Mouse (Mus musculus) MEL (cell line): Measurements from ENCODE around the gene Actn1. TPM values are rescaled to one million over a fixed set of nuclear protein-coding genes. Genes with fewer than 3 reads are reported as not detected.

ENCODE experiments used
- DNase-seq: peaks from one replicate; pipeline ENCODE4 v3.0.0; 2011; ENCODE audit warnings: low read depth, low spot score
- H3K27ac ChIP-seq: 2 replicates; pipeline ENCODE4 v1.5.1; 2012; ENCODE audit warnings: low read depth, mild to moderate bottlenecking, control low read depth, low read length, moderate library complexity; ENCODE audit not compliant: control insufficient read depth
- H3K27me3 ChIP-seq, 2 experiments: fragments of 150-350 bp in 1 of 2; sonication (generic) in 1 of 2; 2 replicates each; pipeline ENCODE4 v1.6.1; 2012; ENCODE audit warnings: low read length in 2 of 2, mild to moderate bottlenecking in 2 of 2, improper control_type of control experiment in 1 of 2, moderate library complexity in 1 of 2; ENCODE audit not compliant: insufficient read depth in 2 of 2, control insufficient read depth in 1 of 2
- H3K36me3 ChIP-seq, 2 experiments: 2 replicates each; pipeline ENCODE4 v1.6.1; 2012 to 2014; ENCODE audit warnings: low read length in 2 of 2, improper control_type of control experiment in 1 of 2, inconsistent platforms in 1 of 2, mild to moderate bottlenecking in 1 of 2; ENCODE audit not compliant: insufficient read depth in 2 of 2, control insufficient read depth in 1 of 2
- H3K4me1 ChIP-seq, 2 experiments: fragments of 150-350 bp in 1 of 2; sonication (generic) in 1 of 2; 2 replicates each; pipeline ENCODE4 v1.6.1; 2012; ENCODE audit warnings: low read length in 2 of 2, improper control_type of control experiment in 1 of 2, mild to moderate bottlenecking in 1 of 2; ENCODE audit not compliant: insufficient read depth in 2 of 2, control insufficient read depth in 1 of 2
- H3K4me3 ChIP-seq, 2 experiments: fragments of 150-350 bp in 1 of 2; sonication (generic) in 1 of 2; 2 replicates each; pipeline ENCODE4 v1.5.1; 2012; ENCODE audit warnings: low read depth in 2 of 2, low read length in 2 of 2, mild to moderate bottlenecking in 2 of 2, moderate library complexity in 2 of 2, control low read depth in 1 of 2, improper control_type of control experiment in 1 of 2; ENCODE audit not compliant: control insufficient read depth in 1 of 2, insufficient read depth in 1 of 2
- H3K79me2 ChIP-seq: 2 replicates; pipeline ENCODE4 v1.6.1; 2012; ENCODE audit warnings: mild to moderate bottlenecking, low read length, moderate library complexity; ENCODE audit not compliant: control insufficient read depth, poor library complexity, insufficient read depth
- H3K9ac ChIP-seq: 2 replicates; pipeline ENCODE4 v1.6.1; 2012; ENCODE audit warnings: low read depth, mild to moderate bottlenecking, control low read depth, low read length, moderate library complexity; ENCODE audit not compliant: control insufficient read depth, poor library complexity, severe bottlenecking
- H3K9me3 ChIP-seq: fragments of 150-350 bp; sonication (generic); replicated peaks from 2 replicates; pipeline ENCODE4 v1.6.1; 2012; ENCODE audit warnings: mild to moderate bottlenecking, low read length, improper control_type of control experiment, moderate library complexity; ENCODE audit not compliant: insufficient read depth
- CHD2 ChIP-seq: IDR thresholded peaks from 2 replicates; pipeline ENCODE4 v1.6.1; 2011; ENCODE audit warnings: low read length, improper control_type of control experiment
- CTCF ChIP-seq, 3 experiments: IDR thresholded peaks in 2 of 3; conservative IDR thresholded peaks in 1 of 3; 2 replicates each; pipeline ENCODE4 v1.5.1; 2011 to 2012; ENCODE audit warnings: low read length in 3 of 3, low read depth in 2 of 3, mild to moderate bottlenecking in 2 of 3, improper control_type of control experiment in 1 of 3, inconsistent platforms in 1 of 3, mixed read lengths in 1 of 3, moderate library complexity in 1 of 3; ENCODE audit not compliant: control insufficient read depth in 1 of 3, insufficient read depth in 1 of 3, poor library complexity in 1 of 3, severe bottlenecking in 1 of 3
- E2F4 ChIP-seq: IDR thresholded peaks from 2 replicates; pipeline ENCODE4 v1.6.1; 2011; ENCODE audit warnings: low read depth, low read length, improper control_type of control experiment, borderline replicate concordance
- GATA1 ChIP-seq: IDR thresholded peaks from 2 replicates; pipeline ENCODE4 v1.6.1; 2011; ENCODE audit warnings: low read depth, low read length, improper control_type of control experiment
- HCFC1 ChIP-seq: IDR thresholded peaks from 2 replicates; pipeline ENCODE4 v1.6.1; 2012; ENCODE audit warnings: low read depth, mild to moderate bottlenecking, inconsistent platforms, low read length, improper control_type of control experiment, moderate library complexity
- JUND ChIP-seq: IDR thresholded peaks from 2 replicates; pipeline ENCODE4 v1.6.1; 2011; ENCODE audit warnings: low read depth, mild to moderate bottlenecking, improper control_type of control experiment, low read length
- MAFK ChIP-seq: IDR thresholded peaks from 2 replicates; pipeline ENCODE4 v1.6.1; 2011; ENCODE audit warnings: low read depth, mild to moderate bottlenecking, low read length, improper control_type of control experiment, borderline replicate concordance
- MAZ ChIP-seq: IDR thresholded peaks from 2 replicates; pipeline ENCODE4 v1.6.1; 2012; ENCODE audit warnings: low read depth, mild to moderate bottlenecking, inconsistent platforms, low read length, improper control_type of control experiment
- MXI1 ChIP-seq: IDR thresholded peaks from 2 replicates; pipeline ENCODE4 v1.6.1; 2011; ENCODE audit warnings: mild to moderate bottlenecking, low read depth, low read length, improper control_type of control experiment
- MYB ChIP-seq: IDR thresholded peaks from 2 replicates; pipeline ENCODE4 v1.6.1; 2011; ENCODE audit warnings: mild to moderate bottlenecking, low read depth, low read length, improper control_type of control experiment
- NELFE ChIP-seq: IDR thresholded peaks from 2 replicates; pipeline ENCODE4 v1.6.1; 2011; ENCODE audit warnings: low read depth, low read length, improper control_type of control experiment
- POLR2A ChIP-seq, 2 experiments: IDR thresholded peaks; 2 replicates each; pipeline ENCODE4 v1.6.1; 2011 to 2012; ENCODE audit warnings: low read length in 2 of 2, mild to moderate bottlenecking in 2 of 2, control low read depth in 1 of 2, improper control_type of control experiment in 1 of 2, low read depth in 1 of 2, moderate library complexity in 1 of 2; ENCODE audit not compliant: control insufficient read depth in 1 of 2, insufficient read depth in 1 of 2, poor library complexity in 1 of 2
- RCOR1 ChIP-seq: IDR thresholded peaks from 2 replicates; pipeline ENCODE4 v1.6.1; 2012; ENCODE audit warnings: low read depth, mild to moderate bottlenecking, inconsistent platforms, low read length, improper control_type of control experiment
- TCF12 ChIP-seq: IDR thresholded peaks from 2 replicates; pipeline ENCODE4 v1.6.1; 2014; ENCODE audit warnings: low read depth, mild to moderate bottlenecking, inconsistent platforms, low read length, improper control_type of control experiment, moderate library complexity
- USF1 ChIP-seq: IDR thresholded peaks from 2 replicates; pipeline ENCODE4 v1.6.1; 2014; ENCODE audit warnings: low read depth, mild to moderate bottlenecking, inconsistent platforms, low read length, improper control_type of control experiment, moderate library complexity
- USF2 ChIP-seq, 2 experiments: IDR thresholded peaks; 2 replicates each; pipeline ENCODE4 v1.6.1; 2011 to 2012; ENCODE audit warnings: improper control_type of control experiment in 2 of 2, low read length in 2 of 2, borderline replicate concordance in 1 of 2, inconsistent platforms in 1 of 2, low read depth in 1 of 2, mild to moderate bottlenecking in 1 of 2; ENCODE audit not compliant: insufficient read depth in 1 of 2
- ZC3H11A ChIP-seq: IDR thresholded peaks from 2 replicates; pipeline ENCODE4 v1.6.1; 2012; ENCODE audit warnings: low read depth, mild to moderate bottlenecking, inconsistent platforms, low read length, improper control_type of control experiment
- ZKSCAN1 ChIP-seq: IDR thresholded peaks from 2 replicates; pipeline ENCODE4 v1.6.1; 2012; ENCODE audit warnings: low read depth, mild to moderate bottlenecking, inconsistent platforms, low read length, improper control_type of control experiment, moderate library complexity
- ZNF384 ChIP-seq: IDR thresholded peaks from 2 replicates; pipeline ENCODE4 v1.6.1; 2012; ENCODE audit warnings: low read depth, mild to moderate bottlenecking, inconsistent platforms, low read length, improper control_type of control experiment
- polyA plus RNA-seq, 2 experiments: library from polyadenylated mRNA; stranded (reverse) in 1 of 2; unstranded in 1 of 2; fragments of >175 nt in 1 of 2; fragments of >200 nt in 1 of 2; gene quantifications; 2 replicates each; pipeline versions ENCODE4 v1.2.1 to v1.2.4; 2012; ENCODE audit warnings: low replicate concordance in 2 of 2, low read depth in 1 of 2; ENCODE audit not compliant: insufficient read length in 2 of 2, insufficient read depth in 1 of 2, missing spikeins in 1 of 2
- total RNA-seq: library from RNA; depleted of rRNA; stranded (reverse); fragments of 300-350 nt; gene quantifications from 2 replicates; pipeline ENCODE4 v1.2.3, GENCODE M21; 2012

Actn1 gene
- total and polyA plus RNA-seq, 3 experiments, result 7.8 to 27.0 TPM; not detected in 1

GRCm38 (mm10) chr12:80230111-80230700 is 30.0 kb downstream of the Actn1 start (continued):
- TF ChIP-seq ZNF384 (no peak), GATA1 (no peak), JUND (no peak), E2F4 (no peak), ZC3H11A (no peak)

DNA sequence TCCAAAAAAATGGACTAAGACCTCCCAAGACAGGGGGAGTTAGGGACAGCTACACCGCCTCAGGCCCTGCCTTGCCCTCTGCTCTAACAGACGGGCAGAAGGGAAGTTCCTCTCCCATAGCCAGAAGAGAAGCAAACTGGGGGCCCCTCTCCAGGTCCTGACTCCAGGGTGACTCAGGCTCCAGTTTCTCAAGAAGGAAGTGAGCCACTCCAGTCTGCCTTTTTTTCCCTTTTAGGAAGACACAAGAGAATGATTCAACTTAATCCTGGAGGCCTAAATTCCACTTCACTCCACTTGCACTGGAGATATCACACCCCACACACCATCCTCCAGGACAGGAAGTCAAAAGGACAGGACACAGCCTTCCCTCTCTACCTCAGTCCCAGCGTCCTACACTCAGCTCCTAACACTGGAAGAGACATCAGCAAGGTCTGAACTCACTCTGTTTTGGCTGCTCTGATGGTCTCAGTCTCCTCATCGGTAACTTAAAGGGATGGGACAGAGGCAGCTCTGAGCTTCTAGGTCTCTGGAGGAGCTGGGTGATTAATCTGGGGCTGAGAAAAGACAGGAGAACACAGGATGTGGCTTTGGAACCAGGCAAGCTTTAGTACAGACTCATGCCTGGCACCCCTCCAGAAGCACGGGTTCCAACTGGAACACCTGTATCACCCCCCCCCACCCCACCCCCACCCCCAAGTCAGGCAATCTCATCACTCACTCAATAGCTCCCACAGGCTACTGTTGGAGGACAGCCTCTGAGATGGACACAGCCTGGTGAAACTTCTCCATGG is 31.0 kb downstream of the Actn1 start:
- no peaks in the 10 kb centered on the region for H3K27me3 ChIP-seq
- H3K9ac ChIP-seq, result no peak overlapping the region
- H3K4me3 ChIP-seq, result no peak overlapping the region
- H3K4me1 ChIP-seq, result peaks cover 0 to 17% of the 10 kb centered on the region in 2 experiments; a peak in 3 of 4 replicates
- H3K36me3 ChIP-seq, result peaks cover 0 to 9% of the 10 kb centered on the region in 2 experiments; a peak in 2 of 4 replicates
- H3K27ac ChIP-seq, result no peak overlapping the region
- H3K9me3 ChIP-seq, result no peaks in the 10 kb centered on the region
- peak; percentile 60 for DNase-seq
- no peak for TF ChIP-seq MAZ
- no peak for TF ChIP-seq POLR2A (IDR thresholded peaks at IDR 0.05; ENCODE audit: control insufficient read depth in 1 of 2, insufficient read depth in 1 of 2, low read depth in 1 of 2, low read length in 2 of 2, poor library complexity in 1 of 2)
- TF ChIP-seq USF1, result no peak
- no peak for TF ChIP-seq ZKSCAN1
- no peak for TF ChIP-seq ZNF384
- no peak for TF ChIP-seq GATA1
- no peak for TF ChIP-seq MYB
- no peak for TF ChIP-seq CTCF (IDR thresholded peaks at IDR 0.05 in 2 of 3, conservative IDR thresholded peaks at IDR 0.05 in 1 of 3; ENCODE audit: control insufficient read depth in 1 of 3, insufficient read depth in 1 of 3, low read depth in 2 of 3, low read length in 3 of 3, poor library complexity in 1 of 3, severe bottlenecking in 1 of 3)
- no peak for TF ChIP-seq CHD2
- no peak for TF ChIP-seq HCFC1
- TF ChIP-seq RCOR1, result no peak
- no peak for TF ChIP-seq NELFE
- TF ChIP-seq JUND, result no peak
- no peak for TF ChIP-seq MXI1
- TF ChIP-seq USF2 (IDR thresholded peaks at IDR 0.05; ENCODE audit: borderline replicate concordance in 1 of 2, insufficient read depth in 1 of 2, low read depth in 1 of 2, low read length in 2 of 2), result no peak
- no peak for TF ChIP-seq MAFK
- no peak for TF ChIP-seq TCF12
- TF ChIP-seq, all 39 proteins: peak for 0
- H3K79me2 ChIP-seq, result no peaks in the 10 kb centered on the region
